8 mouse cellular contexts compared by ENCODE assay signal in the genomic region with DNA sequence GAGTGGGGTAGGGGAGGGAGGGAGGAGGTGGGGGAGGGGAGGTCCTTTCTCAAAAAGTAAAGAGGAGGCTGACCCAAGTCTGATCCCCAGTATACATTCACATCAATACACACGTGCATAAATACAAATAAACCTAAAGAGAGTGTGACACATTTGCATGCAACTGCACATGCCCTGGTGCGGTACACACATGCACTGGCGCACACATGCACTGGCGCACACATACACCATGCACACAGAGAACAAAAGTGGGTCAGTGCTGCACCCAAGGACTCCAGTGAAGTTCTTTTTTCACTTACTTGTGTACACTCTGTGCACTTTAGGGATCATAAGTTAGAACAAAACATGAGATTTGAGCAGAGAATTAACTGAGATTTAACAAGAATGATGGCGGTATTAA. TPM values are rescaled to one million over a fixed set of nuclear protein-coding genes. Genes with fewer than 3 reads are reported as not detected.
DNase-seq lines count a peak whose midpoint lies in the region; ATAC-seq and TF ChIP-seq lines count a peak whose summit lies in the region.

No protein-coding gene starts in this region.

- DNase-seq in heart, adult 18-20 months: no peak
- no peak for DNase-seq in lung, postnatal 0 days (ENCODE audit: low spot score)
- no peak for DNase-seq in lung, postnatal 10 days
- DNase-seq in naive thymus-derived CD4-positive, alpha-beta T cell, adult 2 months (ENCODE audit: low read depth): peak; percentile 40
- DNase-seq in right cerebral cortex, postnatal 14 days: no peak
- no peak for DNase-seq in urinary bladder, adult 18-20 months (ENCODE audit: low spot score in 2 of 2)

- no peak for ATAC-seq in heart, embryonic 14.5 days (ENCODE audit: insufficient number of reproducible peaks, insufficient read depth, low FRiP score, low read depth)
- no peak for ATAC-seq in lung, postnatal 0 days
- no peak for ATAC-seq in hindbrain, embryonic 13.5 days (ENCODE audit: low FRiP score)

- no peak for TF ChIP-seq CTCF in lung, postnatal 0 days (IDR thresholded peaks at IDR 0.05)

- H3K27me3 ChIP-seq in heart, embryonic 14.5 days (ENCODE audit: control insufficient read depth, insufficient read depth, low read length): no peaks in the 10 kb centered on the region
- H3K27me3 ChIP-seq in lung, postnatal 0 days (replicated peaks; ENCODE audit: insufficient read depth, low read length): no peaks in the 10 kb centered on the region
- H3K27me3 ChIP-seq in hindbrain, embryonic 13.5 days: no peaks in the 10 kb centered on the region

- no peak overlapping the region for H3K9ac ChIP-seq in heart, embryonic 14.5 days (ENCODE audit: low read length)
- no peak overlapping the region for H3K9ac ChIP-seq in lung, postnatal 0 days (replicated peaks; ENCODE audit: low read depth)
- no peak overlapping the region for H3K9ac ChIP-seq in hindbrain, embryonic 13.5 days

- H3K9me3 ChIP-seq in heart, embryonic 14.5 days (ENCODE audit: control insufficient read depth, low read length): no peaks in the 10 kb centered on the region
- H3K9me3 ChIP-seq in lung, postnatal 0 days (ENCODE audit: low read length): no peaks in the 10 kb centered on the region
- no peaks in the 10 kb centered on the region for H3K9me3 ChIP-seq in hindbrain, embryonic 13.5 days

- peaks cover 30 to 88% of the 10 kb centered on the region in 2 experiments for H3K4me1 ChIP-seq in heart, embryonic 14.5 days (ENCODE audit: control insufficient read depth in 2 of 2, insufficient read depth in 2 of 2, low read length in 2 of 2)
- peaks cover 32% of the 10 kb centered on the region for H3K4me1 ChIP-seq in lung, postnatal 0 days (ENCODE audit: insufficient read depth, low read depth, low read length)
- H3K4me1 ChIP-seq in hindbrain, embryonic 13.5 days (replicated peaks): peaks cover 52% of the 10 kb centered on the region

- peak overlapping the region; percentile 65 to 82 for H3K27ac ChIP-seq in heart, embryonic 14.5 days (replicated peaks in 1 of 2; ENCODE audit: control insufficient read depth in 1 of 2, insufficient read depth in 1 of 2, low read depth in 2 of 2, low read length in 2 of 2)
- peak overlapping the region; percentile 59 for H3K27ac ChIP-seq in lung, postnatal 0 days (ENCODE audit: low read length)
- peak overlapping the region; percentile 60; the same call in 1 of the 2 replicates for H3K27ac ChIP-seq in hindbrain, embryonic 13.5 days

- H3K4me2 ChIP-seq in heart, embryonic 14.5 days (ENCODE audit: low read length): peak overlapping the region; percentile 40
- no peak overlapping the region for H3K4me2 ChIP-seq in lung, postnatal 0 days (replicated peaks; ENCODE audit: low read depth, low read length)
- no peak overlapping the region for H3K4me2 ChIP-seq in hindbrain, embryonic 13.5 days

- no peak for TF ChIP-seq EP300 in lung, postnatal 0 days (IDR thresholded peaks at IDR 0.05)

- 72% methylated on average over 5 of the region's 5 CpGs for WGBS in heart, embryonic 14.5 days
- 59% methylated on average over 5 of the region's 5 CpGs for WGBS in lung, postnatal 0 days
- 64% methylated on average over 5 of the region's 5 CpGs for WGBS in hindbrain, embryonic 13.5 days

- no peaks in the 10 kb centered on the region for H3K36me3 ChIP-seq in heart, embryonic 14.5 days (ENCODE audit: control insufficient read depth, insufficient read depth, low read length)
- H3K36me3 ChIP-seq in lung, postnatal 0 days (ENCODE audit: insufficient read depth, low read length): no peaks in the 10 kb centered on the region
- no peaks in the 10 kb centered on the region for H3K36me3 ChIP-seq in hindbrain, embryonic 13.5 days

- H3K4me3 ChIP-seq in heart, embryonic 14.5 days (ENCODE audit: control insufficient read depth in 1 of 2, insufficient read depth in 1 of 2, low read depth in 1 of 2, low read length in 2 of 2): no peak overlapping the region
- no peak overlapping the region for H3K4me3 ChIP-seq in lung, postnatal 0 days (ENCODE audit: low read depth, low read length)
- H3K4me3 ChIP-seq in hindbrain, embryonic 13.5 days: no peak overlapping the region

RNA-seq across cellular contexts. Expression of a gene that starts 31.3 kb away (rescaled TPM):
- polyA plus RNA-seq in heart, embryonic 14.5 days (2014; fragmentation: Nextera tagmentation; extraction: Ambion mirVana): 12.2 and 12.3 TPM in 2 replicates
- 10 to 100 TPM; 64.8 to 73.1 TPM for total RNA-seq in heart, adult 18-20 months (2021)
- polyA plus RNA-seq in lung, postnatal 0 days (2015; fragmentation: Nextera tagmentation; extraction: Ambion mirVana): 7.7 and 8.0 TPM in 2 replicates
- 10.7 and 11.2 TPM in 2 replicates for polyA plus RNA-seq in hindbrain, embryonic 13.5 days (2015; fragmentation: Nextera tagmentation; extraction: Ambion mirVana)
